Mouse (Mus musculus) heart, postnatal 14 days (tissue): ENCODE measurements around the gene Izumo4. TPM values are rescaled to one million over a fixed set of nuclear protein-coding genes. Genes with fewer than 3 reads are reported as not detected.
A peak's percentile ranks its signal among the peaks of the same experiment; 100 is the strongest.

Experiments used
- DNase-seq, 2 experiments: peaks; one replicate each; pipeline ENCODE4 v3.0.0; 2021 to 2022
- intact Hi-C: fragments of 180-260 bp; cut with DNase I; formaldehyde crosslinking; loops from one replicate; pipeline ENCODE4 v1.15.1; 2025
- total RNA-seq, 2 experiments: library from RNA; stranded (reverse); gene quantifications; 2 replicates each; pipeline ENCODE4 v1.2.3; 2021

The Izumo4 gene
- total RNA-seq, 2 experiments from 2014 or later: 4.5 to 4.9 TPM

- DNase-seq: no peak
- intact Hi-C loops: no loop called here
Measured at GRCm38 (mm10) chr10:80703643-80704042, 1.7 kb downstream of the Izumo4 start.

DNA sequence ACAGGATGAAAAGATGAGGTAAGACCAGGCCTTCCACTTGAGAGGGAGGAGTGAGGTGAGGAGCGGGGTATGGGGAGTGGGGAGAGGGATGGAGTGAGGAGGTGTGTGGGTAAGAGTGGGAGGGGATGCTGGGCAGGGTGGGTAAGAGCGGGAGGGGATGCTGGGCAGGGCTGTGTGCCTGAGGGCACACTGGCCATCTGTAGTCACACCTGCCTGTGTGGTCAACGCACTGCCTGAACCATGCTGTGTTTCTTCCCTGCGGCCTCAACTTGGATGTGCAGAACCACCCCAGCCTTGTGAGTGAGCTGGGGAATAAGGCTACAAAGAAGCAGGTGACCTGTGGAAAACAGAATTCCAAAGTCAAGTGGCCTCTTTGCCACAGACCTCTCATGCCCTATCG, 2.4 kb downstream of the Izumo4 start:
- intact Hi-C loops: no loop called here
- DNase-seq: no peak

DNA sequence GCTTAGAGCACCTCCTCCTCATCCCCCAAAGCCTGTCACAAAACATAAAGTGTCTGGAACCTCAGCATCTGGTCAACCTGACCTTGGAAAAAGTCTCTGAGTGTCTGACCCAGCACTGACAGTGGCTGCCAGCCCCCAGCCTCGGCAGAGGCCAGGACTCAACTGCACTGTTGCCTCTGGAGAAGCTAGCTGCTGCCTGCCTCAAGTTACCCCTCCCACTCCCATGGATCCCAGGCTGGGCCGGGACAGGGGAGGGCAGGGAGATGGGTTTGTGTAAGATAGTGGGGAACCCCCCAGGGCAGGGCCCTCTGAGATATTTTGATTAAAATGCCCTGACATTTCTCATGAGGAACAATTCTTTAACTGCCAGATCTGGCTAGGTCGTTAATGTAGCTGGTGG, 3.0 kb downstream of the Izumo4 start:
- intact Hi-C loops: no loop called here
- no peak for DNase-seq

DNA sequence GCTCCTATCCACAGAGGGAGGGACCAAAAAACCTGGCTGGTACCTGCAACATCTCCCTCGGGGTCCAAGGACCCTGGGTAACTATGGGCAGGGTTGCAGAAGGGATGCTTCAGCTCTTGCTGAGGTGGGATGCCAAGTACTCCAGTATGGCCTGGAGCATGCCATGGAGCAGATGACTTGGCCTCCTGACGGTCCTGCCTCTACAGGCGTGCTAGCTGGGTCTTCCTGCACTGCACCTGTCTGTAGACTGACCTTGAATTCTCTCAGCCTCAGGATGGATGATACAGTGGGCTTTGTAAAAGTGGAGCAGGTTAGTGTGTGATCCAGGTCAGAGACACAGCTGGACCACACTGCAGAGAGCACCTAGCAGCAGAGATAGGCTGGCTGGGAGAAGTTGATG, 3.5 kb downstream of the Izumo4 start:
- intact Hi-C loops: no loop called here
- DNase-seq: no peak

GRCm38 (mm10) chr10:80710834-80711233, 8.8 kb downstream of the Izumo4 start:
- no peak for DNase-seq
- intact Hi-C loops: loop anchor here (10.0 kb wide), 1 partner anchor 554 kb away; the partner anchor contains the start of genes Apba3 and Mrpl54

DNA sequence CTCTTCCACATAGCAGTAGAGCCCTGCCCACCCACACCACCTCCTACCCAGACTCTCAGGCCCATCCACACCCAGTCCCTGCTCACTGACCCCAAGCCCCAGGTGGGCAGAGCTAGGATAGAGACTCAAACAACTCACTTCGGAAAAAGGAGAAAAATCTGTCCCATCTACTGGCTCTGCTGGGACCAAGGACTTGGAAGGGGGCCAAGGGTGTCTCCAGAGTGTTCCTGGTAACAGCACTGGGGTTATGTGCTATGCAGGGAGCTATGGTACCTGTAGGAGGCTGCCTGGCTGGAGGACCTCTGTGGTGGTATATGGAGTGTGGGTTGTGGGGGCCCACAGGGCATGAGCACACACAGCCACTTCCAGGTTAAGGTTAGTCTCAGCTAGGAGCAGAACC, 15.3 kb downstream of the Izumo4 start:
- intact Hi-C loops: loop anchor here (10.0 kb wide), 1 partner anchor 548 kb away; the partner anchor contains the start of genes Apba3 and Mrpl54
- DNase-seq: no peak

DNA sequence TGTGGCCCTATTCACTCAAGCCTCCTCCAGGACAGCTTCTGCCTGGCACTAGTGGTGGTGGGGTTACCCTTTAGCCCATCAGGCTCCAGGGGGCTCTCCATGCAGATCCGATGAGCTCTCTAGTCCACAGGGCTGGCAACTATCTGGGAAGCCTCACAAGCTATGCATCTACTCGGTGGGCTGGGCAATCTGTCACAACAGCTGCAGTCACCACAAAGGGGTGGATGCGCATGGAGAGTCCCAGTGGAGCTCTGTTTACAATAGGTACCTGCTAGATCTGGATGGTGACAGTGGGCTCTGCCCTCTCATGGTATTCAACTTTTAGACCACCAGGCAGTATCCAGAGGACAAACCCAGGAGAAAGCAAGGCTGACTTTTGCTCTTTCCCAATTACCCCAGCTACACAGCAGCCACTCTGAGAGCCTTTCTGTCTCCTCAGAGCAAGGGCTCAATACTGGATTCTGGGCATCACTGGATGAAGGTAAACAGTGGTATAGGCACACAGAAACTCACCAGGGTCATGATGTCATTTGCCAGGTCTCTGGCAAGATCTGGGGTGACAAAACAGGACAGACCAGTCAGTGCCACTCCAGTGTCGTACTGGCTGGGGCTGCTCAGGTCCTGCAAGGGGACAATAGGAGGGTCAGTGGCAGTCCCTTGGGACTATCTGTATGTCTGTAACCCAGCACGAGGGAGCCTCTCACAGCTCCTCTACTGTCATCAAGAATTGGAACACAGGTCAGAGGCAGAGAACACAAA, 25.6 kb downstream of the Izumo4 start:
- intact Hi-C loops: no loop called here
- no peak for DNase-seq

GRCm38 (mm10) chr10:80732611-80733101, 30.7 kb downstream of the Izumo4 start:
- intact Hi-C loops: no loop called here
- no peak for DNase-seq

DNA sequence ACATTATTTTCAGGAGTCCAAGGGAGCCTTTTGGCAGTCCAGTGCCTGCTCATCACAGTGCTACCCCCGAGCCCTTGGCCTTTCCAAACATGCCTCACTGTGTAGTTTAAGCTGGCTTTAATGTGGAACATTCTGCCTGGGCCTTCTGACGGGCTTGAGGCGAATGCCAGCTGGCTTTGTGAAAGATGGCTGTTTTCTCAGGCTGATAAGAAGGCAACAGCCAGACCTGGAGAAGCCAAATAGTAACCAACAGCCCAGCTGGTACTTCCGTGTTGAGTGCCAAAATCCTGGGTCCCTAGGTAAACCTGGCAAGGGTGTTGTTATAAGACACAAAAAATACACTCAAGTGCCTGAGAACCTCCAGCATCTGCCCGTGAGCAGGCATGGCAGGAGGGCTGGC, 34.7 kb downstream of the Izumo4 start:
- DNase-seq: no peak
- intact Hi-C loops: no loop called here

DNA sequence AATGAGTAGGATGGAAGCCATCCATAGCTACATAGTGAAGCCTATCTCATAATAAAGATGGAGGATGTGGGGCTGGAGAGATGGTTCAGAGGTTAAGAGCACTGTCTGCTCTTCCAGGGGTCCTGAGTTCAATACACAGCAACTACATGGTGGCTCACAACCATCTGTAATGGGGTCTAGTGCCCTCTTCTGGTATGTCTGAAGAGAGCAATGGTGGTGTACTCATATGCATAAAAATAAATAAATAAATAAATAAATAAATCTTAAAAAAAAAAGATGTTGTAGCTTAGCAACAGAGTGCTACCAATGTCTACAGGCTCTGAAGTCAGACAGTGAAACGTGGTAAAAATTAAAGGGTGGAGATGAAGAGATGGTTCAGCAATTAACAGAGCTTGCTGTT, 36.7 kb downstream of the Izumo4 start:
- intact Hi-C loops: no loop called here

GRCm38 (mm10) chr10:80741146-80741545, 39.2 kb downstream of the Izumo4 start:
- intact Hi-C loops: no loop called here
- peak in 1 of 2 experiments; percentile 21 for DNase-seq

More for the DNA sequence above, 36.7 kb downstream of the Izumo4 start:
- DNase-seq: no peak

DNA sequence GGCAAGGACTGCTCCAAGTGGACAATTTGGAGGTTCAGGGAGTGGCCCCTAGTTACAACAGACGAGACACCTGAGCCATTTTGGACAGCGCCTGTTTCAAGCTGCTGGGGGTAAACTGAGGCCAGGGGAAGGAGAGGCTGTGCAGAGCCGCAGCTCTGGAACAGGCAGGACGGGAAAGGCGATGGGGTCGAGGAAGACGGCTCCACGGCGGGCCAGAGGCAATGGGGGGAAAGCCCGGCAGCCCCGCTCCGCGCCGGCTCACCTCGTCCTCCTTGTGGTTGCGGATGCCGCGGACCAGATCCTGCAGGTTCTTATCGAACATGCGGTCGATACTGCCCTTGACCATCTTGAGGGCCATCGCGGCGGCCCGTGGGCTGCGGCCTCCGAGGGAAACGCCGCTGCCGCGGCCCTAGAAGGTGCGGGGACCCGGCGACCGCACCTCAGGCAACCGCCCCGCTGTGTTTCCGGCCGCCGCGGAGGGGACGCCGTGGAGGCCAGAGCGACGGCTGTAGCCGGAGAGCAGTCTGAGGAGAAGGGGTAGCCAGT, 39.7 kb downstream of the Izumo4 start:
- DNase-seq: no peak
- intact Hi-C loops: no loop called here

- intact Hi-C loops: no loop called here
Measured at GRCm38 (mm10) chr10:80742180-80742978, 40.4 kb downstream of the Izumo4 start, which contains the start of gene Ap3d1. Ap3d1 (minus strand) TSS chr10:80742264.

DNA sequence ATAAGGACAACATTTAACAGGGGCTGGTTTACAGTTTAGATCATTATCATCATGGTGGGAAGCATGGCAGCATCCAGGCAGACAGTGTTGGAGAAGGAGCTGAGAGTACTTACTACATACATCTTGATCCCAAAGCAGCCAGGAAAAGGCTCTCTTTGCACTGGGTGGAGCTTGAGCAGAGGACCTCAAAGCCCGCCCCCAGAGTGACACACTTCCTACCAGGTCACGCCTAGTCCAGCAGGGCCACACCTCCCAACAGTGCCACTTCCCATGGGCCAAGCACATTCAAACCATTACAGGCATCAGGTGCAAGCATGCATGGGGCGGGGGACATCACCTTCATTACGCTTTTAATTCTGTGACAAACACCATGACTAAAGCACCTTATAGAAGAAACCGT, 42.3 kb downstream of the Izumo4 start:
- intact Hi-C loops: no loop called here
- DNase-seq: peak; percentile 31 to 55

More at GRCm38 (mm10) chr10:80742180-80742978, 40.4 kb downstream of the Izumo4 start, which contains the start of gene Ap3d1:
- DNase-seq: peak; percentile 95 to 98

DNA sequence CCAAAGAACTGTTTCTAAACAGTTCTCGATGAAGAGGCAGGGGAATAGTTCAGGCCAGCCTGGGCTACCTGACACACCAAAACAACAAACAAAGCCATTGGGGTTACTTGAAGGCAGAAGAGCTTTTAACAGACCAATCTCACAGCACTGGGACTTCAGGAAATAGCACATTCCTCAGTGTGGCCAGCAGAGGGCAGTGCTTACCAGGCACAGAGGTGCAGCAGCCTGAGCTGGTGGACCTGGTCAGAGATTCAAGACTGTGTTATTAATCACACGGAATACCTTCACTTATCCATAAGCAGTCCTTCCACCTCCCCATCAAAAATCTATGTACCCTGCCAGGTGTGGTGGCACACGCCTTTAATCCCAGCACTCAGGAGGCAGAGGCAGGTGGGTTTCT, 45.4 kb downstream of the Izumo4 start:
- peak; percentile 85 to 88 for DNase-seq
- intact Hi-C loops: no loop called here

- peak; percentile 75 to 83 for DNase-seq
- intact Hi-C loops: loop anchor here (1.0 to 2.0 kb wide), 2 partner anchors 26 to 128 kb away; no protein-coding TSS in a partner anchor
Measured at GRCm38 (mm10) chr10:80748609-80749008, 46.6 kb downstream of the Izumo4 start.

DNA sequence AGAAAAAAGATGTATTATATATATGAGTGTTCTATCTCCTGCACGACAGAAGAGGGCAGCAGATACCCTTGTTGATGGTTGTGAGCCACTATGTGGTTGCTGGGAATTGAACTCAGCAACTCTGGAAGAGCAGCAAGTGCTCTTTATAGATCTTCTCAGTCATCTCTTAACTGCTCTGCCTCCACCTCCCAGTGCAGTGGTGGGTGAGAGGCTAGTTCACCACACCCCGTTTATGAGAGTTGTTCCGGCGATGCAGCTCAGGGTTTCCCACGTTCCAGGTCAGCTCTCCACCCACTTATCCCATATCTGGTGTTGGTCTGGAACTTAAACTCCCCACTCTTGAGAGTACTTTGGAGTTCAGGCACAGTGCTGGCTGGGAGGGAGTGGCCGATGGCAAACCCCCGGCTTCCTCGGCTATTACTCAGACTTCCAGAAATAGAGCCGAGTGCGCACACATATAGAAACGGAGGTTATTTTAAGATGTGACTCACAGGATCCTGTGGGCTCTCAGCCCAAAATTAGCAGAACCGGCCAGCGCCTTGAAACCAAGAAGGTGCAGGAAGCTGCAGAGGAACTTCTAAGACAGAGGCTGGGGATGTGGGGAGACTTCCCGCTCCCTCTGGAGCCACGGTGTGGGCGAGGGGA, 49.3 kb downstream of the Izumo4 start:
- intact Hi-C loops: no loop called here
- peak; percentile 72 to 79 for DNase-seq

DNA sequence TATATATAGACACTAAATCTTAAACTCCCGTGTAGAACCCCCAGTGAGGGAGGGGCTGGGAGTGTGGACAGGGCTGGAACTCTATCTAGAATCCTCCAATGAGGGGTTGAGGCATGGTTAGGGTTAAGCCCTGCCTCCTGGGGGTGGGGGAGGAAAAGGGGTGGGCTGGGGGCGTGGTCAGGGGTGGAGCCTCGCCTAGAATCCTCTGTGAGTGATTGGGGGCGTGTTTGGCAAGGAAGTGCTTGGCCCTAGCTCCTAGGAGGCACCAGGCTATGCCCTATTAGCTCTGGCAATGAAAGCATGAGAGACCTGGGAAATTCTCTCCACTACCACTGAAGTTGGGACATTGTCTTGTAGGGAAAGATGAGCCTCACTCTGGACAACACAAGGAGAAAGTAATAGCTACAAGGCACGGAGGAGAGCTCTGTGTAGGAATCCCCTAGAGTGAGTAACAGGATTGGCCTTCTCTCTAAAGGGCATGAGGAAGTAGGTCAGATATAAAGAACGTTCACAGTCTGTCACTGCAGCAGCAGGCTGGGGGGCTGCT, 50.2 kb downstream of the Izumo4 start:
- intact Hi-C loops: no loop called here
- peak; percentile 80 to 90 for DNase-seq

- peak; percentile 99 to 100 for DNase-seq
- intact Hi-C loops: no loop called here
Measured at GRCm38 (mm10) chr10:80754594-80755290, 52.8 kb downstream of the Izumo4 start, which contains the start of gene Dot1l. Dot1l (plus strand) TSS chr10:80755206.
